Mouse (Mus musculus) ES-E14 (cell line): ENCODE measurements around the gene Slc24a2. TPM values are rescaled to one million over a fixed set of nuclear protein-coding genes. Genes with fewer than 3 reads are reported as not detected.

ENCODE experiments used
- DNase-seq: peaks from one replicate; pipeline ENCODE4 v3.0.0-alpha.2; 2013; ENCODE audit warnings: low read depth, low spot score
- H3K27ac ChIP-seq: 2 replicates; pipeline ENCODE4 v1.5.1; 2012; ENCODE audit warnings: low read depth, mild to moderate bottlenecking, low read length, moderate library complexity, mixed read lengths; ENCODE audit not compliant: poor library complexity, insufficient read depth, severe bottlenecking
- H3K36me3 ChIP-seq: 2 replicates; pipeline ENCODE4 v1.6.1; 2012; ENCODE audit warnings: mild to moderate bottlenecking, low read length, moderate library complexity, mixed read lengths; ENCODE audit not compliant: control insufficient read depth, poor library complexity, insufficient read depth, severe bottlenecking
- H3K4me1 ChIP-seq, 2 experiments: fragments of 150-350 bp in 1 of 2; sonication (generic) in 1 of 2; 2 replicates each; pipeline ENCODE4 v1.6.1; 2012; ENCODE audit warnings: low read length in 2 of 2, mild to moderate bottlenecking in 1 of 2, mixed read lengths in 1 of 2; ENCODE audit not compliant: control insufficient read depth in 2 of 2, insufficient read depth in 2 of 2, poor library complexity in 1 of 2
- H3K4me3 ChIP-seq, 2 experiments: fragments of 150-350 bp in 1 of 2; sonication (generic) in 1 of 2; 2 replicates each; pipeline ENCODE4 v1.5.1; 2012; ENCODE audit warnings: low read length in 2 of 2, low read depth in 1 of 2, mild to moderate bottlenecking in 1 of 2, mixed read lengths in 1 of 2; ENCODE audit not compliant: insufficient read depth in 1 of 2, poor library complexity in 1 of 2, severe bottlenecking in 1 of 2
- H3K9ac ChIP-seq: 2 replicates; pipeline ENCODE4 v1.6.1; 2012; ENCODE audit warnings: low read depth, mild to moderate bottlenecking, low read length, mixed read lengths; ENCODE audit not compliant: poor library complexity, insufficient read depth, severe bottlenecking
- H3K9me3 ChIP-seq: fragments of 150-350 bp; sonication (generic); 2 replicates; pipeline ENCODE4 v1.6.1; 2012; ENCODE audit warnings: low read depth, mild to moderate bottlenecking, low read length; ENCODE audit not compliant: control insufficient read depth, insufficient read depth
- CHD2 ChIP-seq: IDR thresholded peaks from 2 replicates; pipeline ENCODE4 v1.6.1; 2014; ENCODE audit warnings: mild to moderate bottlenecking, low read depth, low read length, inconsistent platforms
- HCFC1 ChIP-seq: IDR thresholded peaks from 2 replicates; pipeline ENCODE4 v1.6.1; 2012; ENCODE audit warnings: low read length, inconsistent platforms, borderline replicate concordance; ENCODE audit not compliant: insufficient read depth
- MAFK ChIP-seq: IDR thresholded peaks from 2 replicates; pipeline ENCODE4 v1.6.1; 2014; ENCODE audit warnings: mild to moderate bottlenecking, low read depth, low read length, inconsistent platforms; ENCODE audit not compliant: insufficient read depth
- ZC3H11A ChIP-seq: IDR thresholded peaks from 2 replicates; pipeline ENCODE4 v1.6.1; 2012; ENCODE audit warnings: low read depth, mild to moderate bottlenecking, inconsistent platforms, low read length, borderline replicate concordance
- ZNF384 ChIP-seq: IDR thresholded peaks from 2 replicates; pipeline ENCODE4 v1.6.1; 2012; ENCODE audit warnings: low read depth, low read length, inconsistent platforms
- in situ Hi-C, 2 experiments: fragments of 600-800 bp; cut with MboI; formaldehyde crosslinking; loops; one replicate each; pipeline ENCODE4 v1.15.1; 2025; ENCODE audit warnings: low sequenced_read_pairs in 2 of 2, inconsistent platforms in 1 of 2; ENCODE audit not compliant: unreplicated experiment in 2 of 2
- total RNA-seq: library from RNA; depleted of rRNA; stranded (reverse); fragments of 300-350 nt; gene quantifications from 2 replicates; pipeline ENCODE4 v1.2.3, GENCODE M21; 2012

The Slc24a2 gene
- total RNA-seq, 1 experiment = 0.13 TPM

GRCm38 (mm10) chr4:86936217-86936616 lies 294.1 kb downstream of the Slc24a2 start:
- in situ Hi-C loops = no loop called here
- Histone ChIP-seq H3K4me3 (no peak overlapping the region), H3K9ac (no peak overlapping the region), H3K9me3 (no peaks in the 10 kb centered on the region), H3K36me3 (peaks cover 11% of the 10 kb centered on the region), H3K27ac (no peak overlapping the region), H3K4me1 (0 out of 4 replicates have a peak, but pooled peaks cover 0 to 2% of the 10 kb centered on the region in 2 experiments)
- TF ChIP-seq CHD2 (no peak), ZNF384 (no peak), HCFC1 (no peak), ZC3H11A (no peak), MAFK (no peak)
- no peak for DNase-seq
